Mouse (Mus musculus) activated CD4-positive, CD25-positive, alpha-beta regulatory T cell, adult 4 months (primary cell): ENCODE measurements at regions not wholly inside any gene's neighbourhood (a gene's known extent, or its start where the extent isn't known, plus 50 kb on each side); places are given as distances from the start of the nearest gene placed in this dataset.
"Not testable (repeated sequence)": the region's sequence is repeated elsewhere in the genome, so short reads cannot be mapped to it uniquely, and the experiment has no call there.

Experiments used
- ATAC-seq: one replicate; pipeline ENCODE4 v1.8.0; 2017

GRCm38 (mm10) chr13:44630061-44630460 is 99.2 kb upstream of the Jarid2 start:
- no peak for ATAC-seq

- peak; percentile 57 for ATAC-seq
Observed at GRCm38 (mm10) chr13:44634616-44635015, 94.7 kb upstream of the Jarid2 start.

GRCm38 (mm10) chr13:44635221-44636007 is 93.9 kb upstream of the Jarid2 start:
- ATAC-seq = peak; percentile 28

- no peak for ATAC-seq
Observed at GRCm38 (mm10) chr13:44636008-44636335, 93.3 kb upstream of the Jarid2 start.

GRCm38 (mm10) chr13:44642361-44642760 is 86.9 kb upstream of the Jarid2 start:
- ATAC-seq = no peak

GRCm38 (mm10) chr13:44650052-44650451 is 79.2 kb upstream of the Jarid2 start:
- no peak for ATAC-seq

GRCm38 (mm10) chr13:44651259-44652238 is 77.7 kb upstream of the Jarid2 start:
- ATAC-seq = no peak

GRCm38 (mm10) chr13:44657905-44658414 is 71.3 kb upstream of the Jarid2 start:
- ATAC-seq = no peak

GRCm38 (mm10) chr13:44659861-44660260 is 69.4 kb upstream of the Jarid2 start:
- no peak for ATAC-seq

- ATAC-seq = no peak
Observed at GRCm38 (mm10) chr13:44663062-44663461, 66.2 kb upstream of the Jarid2 start.

GRCm38 (mm10) chr13:44663730-44664129 is 65.5 kb upstream of the Jarid2 start:
- ATAC-seq = no peak

GRCm38 (mm10) chr13:44669761-44670160 is 59.5 kb upstream of the Jarid2 start:
- ATAC-seq = no peak

- no peak for ATAC-seq
Observed at GRCm38 (mm10) chr13:44673337-44673966, 55.8 kb upstream of the Jarid2 start.

GRCm38 (mm10) chr13:44673967-44674357 is 55.3 kb upstream of the Jarid2 start:
- ATAC-seq = no peak

GRCm38 (mm10) chr13:44674926-44675650 is 54.2 kb upstream of the Jarid2 start:
- no peak for ATAC-seq

GRCm38 (mm10) chr13:44676041-44676440 is 53.2 kb upstream of the Jarid2 start:
- ATAC-seq = no peak

- ATAC-seq = no peak
Observed at GRCm38 (mm10) chr13:44678121-44678520, 51.2 kb upstream of the Jarid2 start.

- ATAC-seq = not testable (repeated sequence)
Observed at GRCm38 (mm10) chr13:44679457-44679856, 49.8 kb upstream of the Jarid2 start.
